Comparison of ENCODE assay signal across 16 mouse cellular contexts in the genomic region with DNA sequence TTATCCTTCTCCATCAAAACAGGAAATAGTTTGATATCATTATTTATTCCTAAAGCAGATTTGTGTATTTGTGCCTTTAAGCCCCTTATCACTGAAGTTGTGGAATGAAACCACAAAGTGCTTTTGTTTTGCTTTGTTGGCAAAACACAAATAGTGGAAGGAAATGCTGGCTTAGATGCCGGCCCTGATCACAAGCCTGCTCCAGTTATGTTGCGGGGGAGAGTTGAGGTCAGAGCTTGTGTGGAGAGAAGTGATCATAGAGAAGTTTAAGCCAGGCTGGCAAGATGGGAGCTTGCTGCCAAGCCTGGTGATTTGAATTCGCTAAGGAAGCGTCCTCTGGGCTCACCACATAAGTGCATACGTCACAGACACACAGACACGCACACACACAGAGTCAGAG.
DNase-seq lines count a peak whose midpoint lies in the region; ATAC-seq and TF ChIP-seq lines count a peak whose summit lies in the region.
"Had no signal": no experiment of that assay in that cellular context is flagged by ENCODE, and none has a peak within 500 bp of the region (broad histone marks: within the 10 kb centered on the region; RNA-seq: fewer than 3 reads in every experiment).

No protein-coding gene starts in this region.

- no peak overlapping the region for H3K9ac ChIP-seq in hindbrain, embryonic 16.5 days (ENCODE audit: low read depth, low read length)
- H3K9ac ChIP-seq: intestine, embryonic 15.5 days; limb, embryonic 12.5 days; lung, embryonic 15.5 days; midbrain, embryonic 13.5 days had no signal

- WGBS in hindbrain, embryonic 16.5 days: 79% methylated on average over 6 of the region's 6 CpGs

- H3K36me3 ChIP-seq in hindbrain, embryonic 16.5 days (ENCODE audit: control insufficient read depth, insufficient read depth, low read length): no peaks in the 10 kb centered on the region
- H3K36me3 ChIP-seq: intestine, embryonic 15.5 days; limb, embryonic 12.5 days; lung, embryonic 15.5 days; midbrain, embryonic 13.5 days had no signal

- TF ChIP-seq CTCF in gastrocnemius, adult 2 months (IDR thresholded peaks at IDR 0.05): no peak

- H3K4me3 ChIP-seq in gastrocnemius, adult 2 months: no peak overlapping the region
- H3K4me3 ChIP-seq in hindbrain, embryonic 16.5 days (ENCODE audit: low read length): no peak overlapping the region
- H3K4me3 ChIP-seq: intestine, embryonic 15.5 days; limb, embryonic 12.5 days; lung, embryonic 15.5 days; midbrain, embryonic 13.5 days had no signal

- no peak overlapping the region for H3K4me2 ChIP-seq in hindbrain, embryonic 16.5 days (ENCODE audit: low read length)
- H3K4me2 ChIP-seq: intestine, embryonic 15.5 days; limb, embryonic 12.5 days; lung, embryonic 15.5 days; midbrain, embryonic 13.5 days had no signal

- ATAC-seq in common myeloid progenitor, adult 5-6 weeks (replicated peaks; ENCODE audit: low read depth, poor library complexity, severe bottlenecking): peak; percentile 37
- ATAC-seq in hindbrain, embryonic 16.5 days: no peak
- ATAC-seq: forebrain, embryonic 16.5 days; intestine, embryonic 15.5 days; midbrain, embryonic 13.5 days had no signal

- no peaks in the 10 kb centered on the region for H3K27me3 ChIP-seq in hindbrain, embryonic 16.5 days (replicated peaks; ENCODE audit: control insufficient read depth, insufficient read depth, low read length)
- H3K27me3 ChIP-seq: intestine, embryonic 15.5 days; limb, embryonic 12.5 days; lung, embryonic 15.5 days; midbrain, embryonic 13.5 days had no signal

- no peaks in the 10 kb centered on the region for H3K4me1 ChIP-seq in hindbrain, embryonic 16.5 days (ENCODE audit: control insufficient read depth, insufficient read depth, low read depth, low read length)
- H3K4me1 ChIP-seq: intestine, embryonic 15.5 days; midbrain, embryonic 13.5 days had no signal

- no peaks in the 10 kb centered on the region for H3K9me3 ChIP-seq in hindbrain, embryonic 16.5 days (ENCODE audit: control insufficient read depth, low read length)
- H3K9me3 ChIP-seq: intestine, embryonic 15.5 days; limb, embryonic 12.5 days; lung, embryonic 15.5 days; midbrain, embryonic 13.5 days had no signal

- peak overlapping the region; percentile 70 for H3K27ac ChIP-seq in gastrocnemius, adult 2 months
- no peak overlapping the region for H3K27ac ChIP-seq in hindbrain, embryonic 16.5 days (ENCODE audit: low read depth, low read length)
- H3K27ac ChIP-seq: intestine, embryonic 15.5 days; limb, embryonic 12.5 days; lung, embryonic 15.5 days; midbrain, embryonic 13.5 days had no signal

- DNase-seq in gastrocnemius, adult 2 months: no peak
- DNase-seq in gastrocnemius, postnatal 10 days: no peak
- peak; percentile 21 for DNase-seq in kidney, postnatal 14 days
- DNase-seq in kidney, adult 11 months: no peak
- DNase-seq in lung, postnatal 36 days: peak; percentile 67
- DNase-seq in natural killer cell, adult 2 months (ENCODE audit: low spot score in 2 of 2): no peak
- DNase-seq: gastrocnemius, postnatal 25 days; heart, postnatal 36 days; retina, postnatal 1 day had no signal

- intact Hi-C loops in gastrocnemius, adult 2 months (cut with DNase I): no loop called here

Comparison
In these comparisons a context has a peak if more than half of its experiments do, and no peak if none do; other contexts are left out.
1. DNase-seq: peak in kidney, postnatal 14 days (single experiment) and lung, postnatal 36 days (single experiment); none in gastrocnemius, adult 2 months (single experiment), gastrocnemius, postnatal 10 days (single experiment), kidney, adult 11 months (single experiment) and natural killer cell, adult 2 months (0 of 2).